Mouse (Mus musculus) midbrain, embryonic 11.5 days (tissue): Measurements from ENCODE around the gene Exoc6b. TPM values are rescaled to one million over a fixed set of nuclear protein-coding genes. Genes with fewer than 3 reads are reported as not detected.

ENCODE experiments used
- polyA plus RNA-seq: library from polyadenylated mRNA; unstranded; fragments of >200 nt; fragmentation: Nextera tagmentation; extraction: Ambion mirVana; gene quantifications from 2 replicates; pipeline ENCODE4 v1.2.1, GENCODE M21; 2014

The Exoc6b gene
- polyA plus RNA-seq, 1 experiment from 2014 or later = 32.0 TPM

Other genes with a start within 250 kb of the Exoc6b start
- 41.1 and 45.5 TPM in 2 replicates for gene Spr, start 68.3 kb upstream of the Exoc6b start, polyA plus RNA-seq
- gene Emx1, start 117.9 kb upstream of the Exoc6b start, polyA plus RNA-seq = 2.7 and 3.6 TPM in 2 replicates